Mouse (Mus musculus): ENCODE data around the gene Kcnq4. TPM values are rescaled to one million over a fixed set of nuclear protein-coding genes. Genes with fewer than 3 reads are reported as not detected.

Kcnq4 gene
- polyA plus RNA-seq, 1 experiment from 2014 or later, result 0.67 TPM

GRCm38 (mm10) chr4:120729441-120729840 is 19.0 kb downstream of the Kcnq4 start:
- no peak for ATAC-seq (replicated peaks; ENCODE audit: low FRiP score, low read depth)
- H3K9ac ChIP-seq (ENCODE audit: low read depth, low read length), result no peak overlapping the region
- no peaks in the 10 kb centered on the region for H3K36me3 ChIP-seq (ENCODE audit: insufficient read depth, low read length)
- WGBS, result 64% methylated on average over 6 of the region's 6 CpGs
- no peak for DNase-seq (ENCODE audit: low spot score)
- H3K27ac ChIP-seq, result no peak overlapping the region
- no peaks in the 10 kb centered on the region for H3K27me3 ChIP-seq (ENCODE audit: insufficient read depth, low read length)
- no peaks in the 10 kb centered on the region for H3K4me1 ChIP-seq (replicated peaks; ENCODE audit: insufficient read depth, low read length)
- H3K4me3 ChIP-seq (replicated peaks; ENCODE audit: low read depth, low read length), result no peak overlapping the region
- TF ChIP-seq CTCF (IDR thresholded peaks at IDR 0.05; ENCODE audit: low read depth), result no peak
- H3K9me3 ChIP-seq (replicated peaks; ENCODE audit: low read length), result no peaks in the 10 kb centered on the region
- H3K4me2 ChIP-seq (ENCODE audit: low read length), result no peak overlapping the region

GRCm38 (mm10) chr4:120727842-120728241 is 20.6 kb downstream of the Kcnq4 start:
- Histone ChIP-seq H3K9ac (ENCODE audit: low read depth, low read length) (no peak overlapping the region), H3K27me3 (ENCODE audit: insufficient read depth, low read length) (no peaks in the 10 kb centered on the region), H3K4me1 (replicated peaks; ENCODE audit: insufficient read depth, low read length) (no peaks in the 10 kb centered on the region), H3K36me3 (ENCODE audit: insufficient read depth, low read length) (no peaks in the 10 kb centered on the region), H3K4me2 (ENCODE audit: low read length) (no peak overlapping the region), H3K9me3 (replicated peaks; ENCODE audit: low read length) (no peaks in the 10 kb centered on the region), H3K4me3 (replicated peaks; ENCODE audit: low read depth, low read length) (no peak overlapping the region), H3K27ac (no peak overlapping the region)
- no peak for TF ChIP-seq CTCF (IDR thresholded peaks at IDR 0.05; ENCODE audit: low read depth)
- 73% methylated on average over 11 of the region's 11 CpGs for WGBS
- ATAC-seq (replicated peaks; ENCODE audit: low FRiP score, low read depth) (no peak), DNase-seq (ENCODE audit: low spot score) (no peak)

GRCm38 (mm10) chr4:120726174-120726573 is 22.2 kb downstream of the Kcnq4 start:
- DNase-seq (ENCODE audit: low spot score), result no peak
- no peak for ATAC-seq (replicated peaks; ENCODE audit: low FRiP score, low read depth)
- WGBS, result 57% methylated on average over 4 of the region's 4 CpGs

GRCm38 (mm10) chr4:120725516-120726090 is 22.8 kb downstream of the Kcnq4 start:
- Histone ChIP-seq H3K4me3 (replicated peaks; ENCODE audit: low read depth, low read length) (no peak overlapping the region), H3K9me3 (replicated peaks; ENCODE audit: low read length) (no peaks in the 10 kb centered on the region), H3K36me3 (ENCODE audit: insufficient read depth, low read length) (no peaks in the 10 kb centered on the region), H3K27ac (no peak overlapping the region), H3K9ac (ENCODE audit: low read depth, low read length) (no peak overlapping the region), H3K27me3 (ENCODE audit: insufficient read depth, low read length) (no peaks in the 10 kb centered on the region), H3K4me1 (replicated peaks; ENCODE audit: insufficient read depth, low read length) (no peaks in the 10 kb centered on the region), H3K4me2 (ENCODE audit: low read length) (no peak overlapping the region)
- ATAC-seq (replicated peaks; ENCODE audit: low FRiP score, low read depth) (no peak), DNase-seq (ENCODE audit: low spot score) (no peak)
- 52% methylated on average over 5 of the region's 5 CpGs for WGBS
- TF ChIP-seq CTCF (IDR thresholded peaks at IDR 0.05; ENCODE audit: low read depth), result no peak

More at GRCm38 (mm10) chr4:120726174-120726573, 22.2 kb downstream of the Kcnq4 start:
- TF ChIP-seq CTCF (IDR thresholded peaks at IDR 0.05; ENCODE audit: low read depth), result no peak
- H3K9me3 ChIP-seq (replicated peaks; ENCODE audit: low read length), result no peaks in the 10 kb centered on the region
- H3K27ac ChIP-seq, result no peak overlapping the region
- no peaks in the 10 kb centered on the region for H3K4me1 ChIP-seq (replicated peaks; ENCODE audit: insufficient read depth, low read length)
- no peaks in the 10 kb centered on the region for H3K36me3 ChIP-seq (ENCODE audit: insufficient read depth, low read length)
- H3K4me3 ChIP-seq (replicated peaks; ENCODE audit: low read depth, low read length), result no peak overlapping the region
- no peak overlapping the region for H3K9ac ChIP-seq (ENCODE audit: low read depth, low read length)
- no peaks in the 10 kb centered on the region for H3K27me3 ChIP-seq (ENCODE audit: insufficient read depth, low read length)
- no peak overlapping the region for H3K4me2 ChIP-seq (ENCODE audit: low read length)

GRCm38 (mm10) chr4:120721574-120721973 is 26.8 kb downstream of the Kcnq4 start:
- no peak for DNase-seq (ENCODE audit: low spot score)
- Histone ChIP-seq H3K4me2 (ENCODE audit: low read length) (no peak overlapping the region), H3K4me3 (replicated peaks; ENCODE audit: low read depth, low read length) (no peak overlapping the region), H3K4me1 (replicated peaks; ENCODE audit: insufficient read depth, low read length) (peaks cover 1% of the 10 kb centered on the region; the same call in 1 of the 2 replicates), H3K9ac (ENCODE audit: low read depth, low read length) (no peak overlapping the region), H3K27me3 (ENCODE audit: insufficient read depth, low read length) (no peaks in the 10 kb centered on the region), H3K27ac (no peak overlapping the region), H3K36me3 (ENCODE audit: insufficient read depth, low read length) (no peaks in the 10 kb centered on the region), H3K9me3 (replicated peaks; ENCODE audit: low read length) (no peaks in the 10 kb centered on the region)
- no peak for ATAC-seq (replicated peaks; ENCODE audit: low FRiP score, low read depth)
- no peak for TF ChIP-seq CTCF (IDR thresholded peaks at IDR 0.05; ENCODE audit: low read depth)
- 54% methylated on average over 2 of the region's 2 CpGs for WGBS

GRCm38 (mm10) chr4:120719152-120719551 is 29.3 kb downstream of the Kcnq4 start:
- Histone ChIP-seq H3K27ac (no peak overlapping the region), H3K4me2 (ENCODE audit: low read length) (no peak overlapping the region), H3K9me3 (replicated peaks; ENCODE audit: low read length) (no peaks in the 10 kb centered on the region), H3K36me3 (ENCODE audit: insufficient read depth, low read length) (no peaks in the 10 kb centered on the region), H3K4me3 (replicated peaks; ENCODE audit: low read depth, low read length) (no peak overlapping the region), H3K9ac (ENCODE audit: low read depth, low read length) (no peak overlapping the region), H3K4me1 (replicated peaks; ENCODE audit: insufficient read depth, low read length) (peaks cover 6% of the 10 kb centered on the region; the same call in 1 of the 2 replicates), H3K27me3 (ENCODE audit: insufficient read depth, low read length) (no peaks in the 10 kb centered on the region)
- no peak for ATAC-seq (replicated peaks; ENCODE audit: low FRiP score, low read depth)
- WGBS, result 14% methylated on average over 5 of the region's 5 CpGs
- TF ChIP-seq CTCF (IDR thresholded peaks at IDR 0.05; ENCODE audit: low read depth), result no peak
- DNase-seq (ENCODE audit: low spot score), result no peak

GRCm38 (mm10) chr4:120717591-120717990 is 30.8 kb downstream of the Kcnq4 start:
- H3K27me3 ChIP-seq (ENCODE audit: insufficient read depth, low read length), result no peaks in the 10 kb centered on the region
- H3K36me3 ChIP-seq (ENCODE audit: insufficient read depth, low read length), result no peaks in the 10 kb centered on the region
- ATAC-seq (replicated peaks; ENCODE audit: low FRiP score, low read depth) (no peak), DNase-seq (ENCODE audit: low spot score) (peak; percentile 28)
- no peak for TF ChIP-seq CTCF (IDR thresholded peaks at IDR 0.05; ENCODE audit: low read depth)
- H3K27ac ChIP-seq, result no peak overlapping the region
- H3K4me3 ChIP-seq (replicated peaks; ENCODE audit: low read depth, low read length), result no peak overlapping the region
- WGBS, result 62% methylated on average over 8 of the region's 8 CpGs
- H3K9me3 ChIP-seq (replicated peaks; ENCODE audit: low read length), result no peaks in the 10 kb centered on the region
- peaks cover 6% of the 10 kb centered on the region; the same call in 1 of the 2 replicates for H3K4me1 ChIP-seq (replicated peaks; ENCODE audit: insufficient read depth, low read length)
- H3K9ac ChIP-seq (ENCODE audit: low read depth, low read length), result no peak overlapping the region
- H3K4me2 ChIP-seq (ENCODE audit: low read length), result no peak overlapping the region
